Mouse (Mus musculus) MEL (cell line): Measurements from ENCODE around the gene Lamb3. TPM values are rescaled to one million over a fixed set of nuclear protein-coding genes. Genes with fewer than 3 reads are reported as not detected.

ENCODE experiments used
- DNase-seq: peaks from one replicate; pipeline ENCODE4 v3.0.0; 2011; ENCODE audit warnings: low read depth, low spot score
- H3K27ac ChIP-seq: 2 replicates; pipeline ENCODE4 v1.5.1; 2012; ENCODE audit warnings: low read depth, mild to moderate bottlenecking, control low read depth, low read length, moderate library complexity; ENCODE audit not compliant: control insufficient read depth
- H3K27me3 ChIP-seq, 2 experiments: fragments of 150-350 bp in 1 of 2; sonication (generic) in 1 of 2; 2 replicates each; pipeline ENCODE4 v1.6.1; 2012; ENCODE audit warnings: low read length in 2 of 2, mild to moderate bottlenecking in 2 of 2, improper control_type of control experiment in 1 of 2, moderate library complexity in 1 of 2; ENCODE audit not compliant: insufficient read depth in 2 of 2, control insufficient read depth in 1 of 2
- H3K36me3 ChIP-seq, 2 experiments: 2 replicates each; pipeline ENCODE4 v1.6.1; 2012 to 2014; ENCODE audit warnings: low read length in 2 of 2, improper control_type of control experiment in 1 of 2, inconsistent platforms in 1 of 2, mild to moderate bottlenecking in 1 of 2; ENCODE audit not compliant: insufficient read depth in 2 of 2, control insufficient read depth in 1 of 2
- H3K4me1 ChIP-seq, 2 experiments: fragments of 150-350 bp in 1 of 2; sonication (generic) in 1 of 2; 2 replicates each; pipeline ENCODE4 v1.6.1; 2012; ENCODE audit warnings: low read length in 2 of 2, improper control_type of control experiment in 1 of 2, mild to moderate bottlenecking in 1 of 2; ENCODE audit not compliant: insufficient read depth in 2 of 2, control insufficient read depth in 1 of 2
- H3K4me3 ChIP-seq, 2 experiments: fragments of 150-350 bp in 1 of 2; sonication (generic) in 1 of 2; 2 replicates each; pipeline ENCODE4 v1.5.1; 2012; ENCODE audit warnings: low read depth in 2 of 2, low read length in 2 of 2, mild to moderate bottlenecking in 2 of 2, moderate library complexity in 2 of 2, control low read depth in 1 of 2, improper control_type of control experiment in 1 of 2; ENCODE audit not compliant: control insufficient read depth in 1 of 2, insufficient read depth in 1 of 2
- H3K79me2 ChIP-seq: 2 replicates; pipeline ENCODE4 v1.6.1; 2012; ENCODE audit warnings: mild to moderate bottlenecking, low read length, moderate library complexity; ENCODE audit not compliant: control insufficient read depth, poor library complexity, insufficient read depth
- H3K9ac ChIP-seq: 2 replicates; pipeline ENCODE4 v1.6.1; 2012; ENCODE audit warnings: low read depth, mild to moderate bottlenecking, control low read depth, low read length, moderate library complexity; ENCODE audit not compliant: control insufficient read depth, poor library complexity, severe bottlenecking
- H3K9me3 ChIP-seq: fragments of 150-350 bp; sonication (generic); replicated peaks from 2 replicates; pipeline ENCODE4 v1.6.1; 2012; ENCODE audit warnings: mild to moderate bottlenecking, low read length, improper control_type of control experiment, moderate library complexity; ENCODE audit not compliant: insufficient read depth
- BHLHE40 ChIP-seq: IDR thresholded peaks from 2 replicates; pipeline ENCODE4 v1.6.1; 2012; ENCODE audit warnings: low read depth, mild to moderate bottlenecking, inconsistent platforms, low read length, improper control_type of control experiment, borderline replicate concordance
- CHD1 ChIP-seq: IDR thresholded peaks from 2 replicates; pipeline ENCODE4 v1.6.1; 2012; ENCODE audit warnings: low read depth, mild to moderate bottlenecking, inconsistent platforms, low read length, improper control_type of control experiment
- CHD2 ChIP-seq: IDR thresholded peaks from 2 replicates; pipeline ENCODE4 v1.6.1; 2011; ENCODE audit warnings: low read length, improper control_type of control experiment
- E2F4 ChIP-seq: IDR thresholded peaks from 2 replicates; pipeline ENCODE4 v1.6.1; 2011; ENCODE audit warnings: low read depth, low read length, improper control_type of control experiment, borderline replicate concordance
- EP300 ChIP-seq, 2 experiments: IDR thresholded peaks; 2 replicates each; pipeline ENCODE4 v1.6.1; 2011; ENCODE audit warnings: improper control_type of control experiment in 2 of 2, low read length in 2 of 2, low read depth in 1 of 2, mild to moderate bottlenecking in 1 of 2
- GATA1 ChIP-seq: IDR thresholded peaks from 2 replicates; pipeline ENCODE4 v1.6.1; 2011; ENCODE audit warnings: low read depth, low read length, improper control_type of control experiment
- HCFC1 ChIP-seq: IDR thresholded peaks from 2 replicates; pipeline ENCODE4 v1.6.1; 2012; ENCODE audit warnings: low read depth, mild to moderate bottlenecking, inconsistent platforms, low read length, improper control_type of control experiment, moderate library complexity
- JUND ChIP-seq: IDR thresholded peaks from 2 replicates; pipeline ENCODE4 v1.6.1; 2011; ENCODE audit warnings: low read depth, mild to moderate bottlenecking, improper control_type of control experiment, low read length
- KAT2A ChIP-seq: conservative IDR thresholded peaks from 2 replicates; pipeline ENCODE4 v1.6.1; 2012; ENCODE audit warnings: low read depth, low read length, improper control_type of control experiment, inconsistent platforms
- MAFK ChIP-seq: IDR thresholded peaks from 2 replicates; pipeline ENCODE4 v1.6.1; 2011; ENCODE audit warnings: low read depth, mild to moderate bottlenecking, low read length, improper control_type of control experiment, borderline replicate concordance
- MAZ ChIP-seq: IDR thresholded peaks from 2 replicates; pipeline ENCODE4 v1.6.1; 2012; ENCODE audit warnings: low read depth, mild to moderate bottlenecking, inconsistent platforms, low read length, improper control_type of control experiment
- MEF2A ChIP-seq: IDR thresholded peaks from 2 replicates; pipeline ENCODE4 v1.6.1; 2014; ENCODE audit warnings: low read depth, mild to moderate bottlenecking, inconsistent platforms, low read length, improper control_type of control experiment; ENCODE audit not compliant: poor library complexity, insufficient replicate concordance, severe bottlenecking; ENCODE audit errors: extremely low read depth
- MYC ChIP-seq: IDR thresholded peaks from 2 replicates; pipeline ENCODE4 v1.6.1; 2011; ENCODE audit warnings: low read depth, mild to moderate bottlenecking, low read length, improper control_type of control experiment, moderate library complexity
- NELFE ChIP-seq: IDR thresholded peaks from 2 replicates; pipeline ENCODE4 v1.6.1; 2011; ENCODE audit warnings: low read depth, low read length, improper control_type of control experiment
- NRF1 ChIP-seq: IDR thresholded peaks from 2 replicates; pipeline ENCODE4 v1.6.1; 2014; ENCODE audit warnings: low read depth, mild to moderate bottlenecking, inconsistent platforms, low read length, improper control_type of control experiment, moderate library complexity; ENCODE audit not compliant: poor library complexity, insufficient read depth, severe bottlenecking
- POLR2AphosphoS5 ChIP-seq: IDR thresholded peaks from 2 replicates; pipeline ENCODE4 v1.6.1; 2012; ENCODE audit warnings: low read depth, borderline replicate concordance, mild to moderate bottlenecking, inconsistent platforms, low read length, moderate library complexity, mixed read lengths
- RAD21 ChIP-seq: IDR thresholded peaks from 2 replicates; pipeline ENCODE4 v1.6.1; 2011; ENCODE audit warnings: mild to moderate bottlenecking, low read depth, low read length, improper control_type of control experiment
- RCOR1 ChIP-seq: IDR thresholded peaks from 2 replicates; pipeline ENCODE4 v1.6.1; 2012; ENCODE audit warnings: low read depth, mild to moderate bottlenecking, inconsistent platforms, low read length, improper control_type of control experiment
- TAL1 ChIP-seq: IDR thresholded peaks from 2 replicates; pipeline ENCODE4 v1.6.1; 2012; ENCODE audit warnings: mild to moderate bottlenecking, inconsistent platforms, low read length, moderate library complexity, mixed read lengths
- USF1 ChIP-seq: IDR thresholded peaks from 2 replicates; pipeline ENCODE4 v1.6.1; 2014; ENCODE audit warnings: low read depth, mild to moderate bottlenecking, inconsistent platforms, low read length, improper control_type of control experiment, moderate library complexity
- polyA plus RNA-seq, 2 experiments: library from polyadenylated mRNA; stranded (reverse) in 1 of 2; unstranded in 1 of 2; fragments of >175 nt in 1 of 2; fragments of >200 nt in 1 of 2; gene quantifications; 2 replicates each; pipeline versions ENCODE4 v1.2.1 to v1.2.4; 2012; ENCODE audit warnings: low replicate concordance in 2 of 2, low read depth in 1 of 2; ENCODE audit not compliant: insufficient read length in 2 of 2, insufficient read depth in 1 of 2, missing spikeins in 1 of 2
- total RNA-seq: library from RNA; depleted of rRNA; stranded (reverse); fragments of 300-350 nt; gene quantifications from 2 replicates; pipeline ENCODE4 v1.2.3, GENCODE M21; 2012

The Lamb3 gene
- total and polyA plus RNA-seq, 3 experiments = 0.03 to 0.35 TPM; not detected in 1

- no peak overlapping the region for H3K9ac ChIP-seq
- no peaks in the 10 kb centered on the region for H3K36me3 ChIP-seq
- TF ChIP-seq EP300 (IDR thresholded peaks at IDR 0.05; ENCODE audit: low read depth in 1 of 2, low read length in 2 of 2) = no peak
- TF ChIP-seq MAFK = no peak
- TF ChIP-seq USF1 = no peak
- TF ChIP-seq POLR2AphosphoS5 = no peak
- TF ChIP-seq NELFE = no peak
- no peak for TF ChIP-seq E2F4
- no peak for TF ChIP-seq GATA1
- no peak for TF ChIP-seq MYC
- no peak for TF ChIP-seq MAZ
- TF ChIP-seq KAT2A = no peak
- no peak for TF ChIP-seq RCOR1
- TF ChIP-seq CHD2 = no peak
- no peak for TF ChIP-seq BHLHE40
- no peak for TF ChIP-seq MEF2A
- no peak for TF ChIP-seq CHD1
- no peak for TF ChIP-seq RAD21
- no peak for TF ChIP-seq HCFC1
- no peak for TF ChIP-seq JUND
- no peak for TF ChIP-seq TAL1
- no peaks in the 10 kb centered on the region for H3K9me3 ChIP-seq
- no peaks in the 10 kb centered on the region for H3K79me2 ChIP-seq
- H3K4me3 ChIP-seq = no peak overlapping the region
- DNase-seq = no peak
- H3K27ac ChIP-seq = no peak overlapping the region
- no peaks in the 10 kb centered on the region for H3K27me3 ChIP-seq
- H3K4me1 ChIP-seq = no peaks in the 10 kb centered on the region
Observed at GRCm38 (mm10) chr1:193349702-193350545, 142.4 kb downstream of the Lamb3 start.

DNA sequence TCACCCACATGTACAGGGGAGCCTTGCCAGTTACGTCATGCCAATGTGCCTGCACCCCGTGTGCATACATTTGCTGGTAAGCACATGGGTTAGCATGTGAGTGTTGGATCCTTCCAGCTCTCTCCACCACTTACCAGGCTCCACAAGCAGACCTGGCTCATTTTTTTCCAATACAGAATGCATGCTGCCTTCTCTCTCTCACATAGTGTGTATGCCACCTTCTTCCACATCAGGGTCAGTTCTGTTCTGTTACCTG is 143.0 kb downstream of the Lamb3 start:
- H3K79me2 ChIP-seq = no peaks in the 10 kb centered on the region
- no peaks in the 10 kb centered on the region for H3K4me1 ChIP-seq
- no peak overlapping the region for H3K9ac ChIP-seq
- no peak overlapping the region for H3K27ac ChIP-seq
- H3K9me3 ChIP-seq = no peaks in the 10 kb centered on the region
- no peak for DNase-seq
- TF ChIP-seq MAFK (no peak), NRF1 (no peak)
- TF ChIP-seq, all 39 proteins: peak for 0
- no peak overlapping the region for H3K4me3 ChIP-seq
- H3K27me3 ChIP-seq = no peaks in the 10 kb centered on the region
- H3K36me3 ChIP-seq = no peaks in the 10 kb centered on the region
